Mouse (Mus musculus) intestine, postnatal 0 days (tissue): ENCODE data around the gene Fyb2. TPM values are rescaled to one million over a fixed set of nuclear protein-coding genes. Genes with fewer than 3 reads are reported as not detected.
"Not testable (repeated sequence)": the region's sequence is repeated elsewhere in the genome, so short reads cannot be mapped to it uniquely, and the experiment has no call there.

ENCODE experiments used
- ATAC-seq: fragments of 200-750 bp; cut with Nextera tagmentation; 2 replicates; pipeline ENCODE4 v1.8.0; 2017; ENCODE audit warnings: mild to moderate bottlenecking, moderate TSS enrichment, moderate library complexity
- H3K27ac ChIP-seq: fragments of 300-500 bp; sonication (generic); 2 replicates; pipeline ENCODE4 v1.5.1; 2014; ENCODE audit warnings: mild to moderate bottlenecking, low read depth, low read length, moderate library complexity
- H3K27me3 ChIP-seq: fragments of 300-500 bp; sonication (generic); replicated peaks from 2 replicates; pipeline ENCODE4 v1.6.1; 2014; ENCODE audit warnings: low read length, mixed read lengths; ENCODE audit not compliant: control insufficient read depth, insufficient read depth
- H3K36me3 ChIP-seq: fragments of 300-500 bp; sonication (generic); 2 replicates; pipeline ENCODE4 v1.6.1; 2014; ENCODE audit warnings: mild to moderate bottlenecking, moderate library complexity; ENCODE audit not compliant: control insufficient read depth, insufficient read depth
- H3K4me1 ChIP-seq: fragments of 300-500 bp; sonication (generic); replicated peaks from 2 replicates; pipeline ENCODE4 v1.6.1; 2014; ENCODE audit warnings: antibody characterized with exemption, low read length, mixed read lengths; ENCODE audit not compliant: control insufficient read depth, insufficient read depth
- H3K4me2 ChIP-seq: fragments of 300-500 bp; sonication (generic); replicated peaks from 2 replicates; pipeline ENCODE4 v1.6.1; 2014; ENCODE audit warnings: low read depth, mild to moderate bottlenecking, moderate library complexity
- H3K4me3 ChIP-seq: fragments of 300-500 bp; sonication (generic); 2 replicates; pipeline ENCODE4 v1.5.1; 2014; ENCODE audit warnings: low read depth, low read length
- H3K9ac ChIP-seq: fragments of 300-500 bp; sonication (generic); 2 replicates; pipeline ENCODE4 v1.6.1; 2014; ENCODE audit warnings: mild to moderate bottlenecking, low read depth, low read length
- H3K9me3 ChIP-seq: fragments of 300-500 bp; sonication (generic); 2 replicates; pipeline ENCODE4 v1.6.1; 2016; ENCODE audit warnings: mixed run types; ENCODE audit not compliant: control insufficient read depth
- CTCF ChIP-seq: sonication (generic); IDR thresholded peaks from 2 replicates; pipeline ENCODE4 v1.5.1; 2016; ENCODE audit warnings: low read depth, mild to moderate bottlenecking, control low read depth, antibody characterized with exemption, moderate library complexity
- WGBS: fragments of 180-500 bp; shearing (Covaris S2); extraction: QIAGEN DNeasy Blood & Tissue Kit; methylation state at CpG from one replicate; pipeline ENCODE4 v1.1.7; 2014; 5-methylcytosine and 5-hydroxymethylcytosine counted together
- polyA plus RNA-seq: library from polyadenylated mRNA; unstranded; fragments of >200 nt; fragmentation: Nextera tagmentation; extraction: Ambion mirVana; gene quantifications from 2 replicates; pipeline ENCODE4 v1.2.1, GENCODE M21; 2015

The Fyb2 gene
- polyA plus RNA-seq, 1 experiment from 2014 or later = 0.25 TPM

DNA sequence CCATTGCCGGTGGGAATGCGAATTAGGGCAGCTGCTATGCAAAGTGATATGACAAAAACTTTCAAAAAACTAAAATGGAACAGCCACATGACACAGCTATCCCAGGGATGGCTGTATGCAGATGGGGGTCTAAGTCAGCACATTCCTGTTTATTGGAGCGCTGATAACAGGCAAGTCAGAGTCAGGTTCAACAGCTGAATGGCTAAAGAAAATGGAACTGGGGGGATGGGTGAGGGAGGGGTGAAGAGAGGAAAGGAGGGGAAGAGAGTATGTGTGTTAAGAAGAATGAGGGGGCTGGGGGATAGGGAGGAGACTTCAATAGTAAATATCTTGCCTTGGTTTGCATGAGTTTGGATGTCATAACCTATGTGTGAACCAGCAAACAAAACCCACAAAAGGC is 79.0 kb downstream of the Fyb2 start:
- no peak for ATAC-seq
- no peak overlapping the region for H3K27ac ChIP-seq
- H3K9me3 ChIP-seq = no peaks in the 10 kb centered on the region
- no peak overlapping the region for H3K4me3 ChIP-seq
- no peak overlapping the region for H3K9ac ChIP-seq
- no peaks in the 10 kb centered on the region for H3K4me1 ChIP-seq
- no peak for TF ChIP-seq CTCF
- H3K36me3 ChIP-seq = no peaks in the 10 kb centered on the region
- no peaks in the 10 kb centered on the region for H3K27me3 ChIP-seq
- WGBS = 88% methylated on average over 3 of the region's 3 CpGs
- H3K4me2 ChIP-seq = no peak overlapping the region

DNA sequence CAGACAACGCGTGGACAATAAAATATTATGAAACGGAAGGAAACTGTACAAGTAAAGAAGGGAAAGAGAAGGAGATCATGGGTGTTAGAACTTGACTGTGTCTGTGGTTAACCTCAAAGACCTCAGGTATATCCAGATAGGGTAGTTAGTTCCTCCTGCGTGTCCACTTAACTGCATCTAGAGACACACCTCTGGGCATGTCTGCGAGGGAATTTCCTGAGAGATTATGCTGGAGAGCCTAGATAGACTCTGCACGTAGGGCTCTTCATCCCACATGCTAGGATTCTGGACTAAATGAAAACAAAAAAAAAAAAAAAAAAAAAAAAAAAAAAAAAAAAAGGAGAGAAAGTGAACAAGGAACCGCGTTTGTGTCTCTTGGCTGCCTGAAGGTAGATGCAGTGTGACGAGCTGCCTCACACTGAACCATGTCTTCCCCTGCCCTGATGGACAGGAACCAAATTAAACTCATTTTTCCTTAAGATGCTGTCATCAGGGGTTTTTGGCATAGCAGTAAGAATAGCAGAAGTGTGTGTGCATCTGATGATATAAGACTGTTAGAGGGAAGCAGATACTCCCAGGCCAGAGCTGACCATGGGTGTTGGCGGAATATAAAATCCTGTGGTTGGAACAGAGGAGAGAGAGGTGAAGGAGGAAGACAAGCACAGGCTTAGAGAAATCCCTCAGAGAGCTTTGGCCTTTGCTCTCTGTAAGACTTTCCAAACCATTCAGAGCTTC is 80.1 kb downstream of the Fyb2 start:
- Histone ChIP-seq H3K4me3 (no peak overlapping the region), H3K4me2 (no peak overlapping the region), H3K27me3 (no peaks in the 10 kb centered on the region), H3K9me3 (no peaks in the 10 kb centered on the region), H3K4me1 (no peaks in the 10 kb centered on the region), H3K9ac (no peak overlapping the region), H3K36me3 (no peaks in the 10 kb centered on the region), H3K27ac (no peak overlapping the region)
- 86% methylated on average over 10 of the region's 10 CpGs for WGBS
- ATAC-seq = no peak
- TF ChIP-seq CTCF = no peak

DNA sequence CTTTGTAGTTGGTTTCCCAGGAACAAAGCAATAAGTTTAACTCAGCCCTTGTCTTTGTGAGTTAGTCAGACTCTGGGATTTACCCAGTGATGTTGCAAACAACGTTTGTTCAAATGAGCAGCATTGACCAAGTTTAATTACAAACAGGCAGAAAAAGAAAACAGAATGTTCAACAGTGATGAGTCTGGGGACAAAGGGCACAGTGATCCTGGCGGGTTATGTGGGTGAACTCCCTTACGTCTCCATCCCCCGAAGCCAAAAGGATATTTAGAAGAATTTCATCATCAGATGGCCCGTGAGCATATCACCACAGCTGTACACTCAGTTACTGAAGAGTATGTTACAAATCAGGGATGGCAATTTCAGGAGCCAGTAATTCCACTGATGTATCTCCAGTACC is 86.4 kb downstream of the Fyb2 start:
- H3K36me3 ChIP-seq = no peaks in the 10 kb centered on the region
- H3K4me1 ChIP-seq = no peaks in the 10 kb centered on the region
- no peak overlapping the region for H3K9ac ChIP-seq
- no peak overlapping the region for H3K4me3 ChIP-seq
- no peak for ATAC-seq
- H3K27ac ChIP-seq = no peak overlapping the region
- WGBS = 68% methylated on average over 5 of the region's 5 CpGs
- TF ChIP-seq CTCF = no peak
- H3K27me3 ChIP-seq = no peaks in the 10 kb centered on the region
- H3K9me3 ChIP-seq = no peaks in the 10 kb centered on the region
- no peak overlapping the region for H3K4me2 ChIP-seq

DNA sequence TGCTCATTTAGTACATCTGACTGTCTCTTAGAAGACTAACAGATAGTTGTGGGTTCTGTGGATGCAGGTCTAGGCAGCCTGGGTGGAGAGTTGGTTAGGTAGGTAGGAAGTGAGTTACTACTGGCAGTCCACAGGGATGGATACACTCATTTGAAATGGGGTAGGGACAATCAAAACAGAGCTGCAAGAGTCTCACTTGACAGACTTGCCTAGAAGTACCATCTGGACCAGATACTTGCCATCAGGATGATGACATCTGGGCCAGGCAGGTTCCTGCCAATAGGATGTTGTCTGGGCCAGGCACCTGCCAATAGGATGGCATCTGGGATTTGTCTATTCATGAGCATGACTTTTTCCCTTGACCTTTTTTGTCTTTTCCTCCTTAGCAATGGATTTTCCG is 88.5 kb downstream of the Fyb2 start:
- Histone ChIP-seq H3K4me1 (no peaks in the 10 kb centered on the region), H3K9me3 (no peaks in the 10 kb centered on the region), H3K36me3 (no peaks in the 10 kb centered on the region), H3K27me3 (no peaks in the 10 kb centered on the region), H3K4me2 (no peak overlapping the region), H3K4me3 (no peak overlapping the region), H3K9ac (no peak overlapping the region), H3K27ac (no peak overlapping the region)
- no peak for ATAC-seq
- WGBS = 76% methylated on average over 1 of the region's 1 CpGs
- no peak for TF ChIP-seq CTCF

DNA sequence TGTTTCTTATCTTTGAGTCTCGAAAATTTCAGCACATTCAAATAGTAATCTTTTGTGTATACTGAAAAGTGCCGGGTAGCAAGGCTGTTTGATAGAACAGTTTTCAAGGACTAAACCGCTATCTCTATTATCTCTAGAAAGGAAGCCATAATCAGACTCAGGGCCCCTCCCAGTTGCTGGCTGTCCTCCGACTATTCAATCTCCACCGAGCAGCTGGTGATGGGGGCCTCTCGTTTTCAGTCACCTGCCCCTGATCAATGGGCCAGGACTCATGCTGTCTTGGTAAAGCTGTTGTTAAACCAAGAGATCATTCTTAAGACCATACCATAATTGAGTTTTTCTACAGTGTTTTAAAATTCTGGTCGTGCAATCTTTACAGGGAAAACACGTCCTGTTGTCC is 90.9 kb downstream of the Fyb2 start:
- H3K27me3 ChIP-seq = no peaks in the 10 kb centered on the region
- no peak for TF ChIP-seq CTCF
- H3K4me3 ChIP-seq = no peak overlapping the region
- H3K9me3 ChIP-seq = 0 out of 2 replicates have a peak, but pooled peaks cover 3% of the 10 kb centered on the region
- ATAC-seq = no peak
- 55% methylated on average over 8 of the region's 8 CpGs for WGBS
- H3K9ac ChIP-seq = no peak overlapping the region
- H3K4me2 ChIP-seq = no peak overlapping the region
- no peaks in the 10 kb centered on the region for H3K36me3 ChIP-seq
- no peak overlapping the region for H3K27ac ChIP-seq
- no peaks in the 10 kb centered on the region for H3K4me1 ChIP-seq

DNA sequence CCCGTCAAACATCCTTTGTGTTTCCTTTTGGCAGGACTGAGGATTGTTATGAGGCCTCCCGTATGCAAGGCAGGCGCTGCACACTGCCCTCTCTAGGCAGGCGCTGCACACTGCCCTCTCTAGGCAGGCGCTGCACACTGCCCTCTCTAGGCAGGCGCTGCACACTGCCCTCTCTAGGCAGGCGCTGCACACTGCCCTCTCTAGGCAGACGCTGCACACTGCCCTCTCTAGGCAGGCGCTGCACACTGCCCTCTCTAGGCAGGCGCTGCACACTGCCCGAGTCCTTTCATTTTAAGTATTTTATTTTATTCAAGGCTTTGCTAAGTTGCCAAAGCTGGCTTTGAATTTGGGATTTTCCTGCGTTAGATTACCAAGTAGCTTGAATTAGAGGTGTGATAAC is 91.4 kb downstream of the Fyb2 start:
- H3K36me3 ChIP-seq, H3K9me3 ChIP-seq, ATAC-seq, H3K27ac ChIP-seq, H3K4me1 ChIP-seq, H3K27me3 ChIP-seq, H3K9ac ChIP-seq, H3K4me3 ChIP-seq, H3K4me2 ChIP-seq: not testable (repeated sequence)
- TF ChIP-seq CTCF = peak; percentile 75
- 92% methylated on average over 12 of the region's 12 CpGs for WGBS
